Comparison of ENCODE assay signal across 15 mouse cellular contexts in genomic region chr1:191992040-191992780, GRCm38 (mm10). TPM values are rescaled to one million over a fixed set of nuclear protein-coding genes. Genes with fewer than 3 reads are reported as not detected.
DNase-seq lines count a peak whose midpoint lies in the region; ATAC-seq and TF ChIP-seq lines count a peak whose summit lies in the region.
"Had no signal": no experiment of that assay in that cellular context is flagged by ENCODE, and none has a peak within 500 bp of the region (broad histone marks: within the 10 kb centered on the region; RNA-seq: fewer than 3 reads in every experiment).

No protein-coding gene starts in this region.

- H3K9me3 ChIP-seq in forebrain, embryonic 11.5 days (ENCODE audit: control insufficient read depth, low read length): no peaks in the 10 kb centered on the region
- H3K9me3 ChIP-seq in forebrain, embryonic 15.5 days: no peaks in the 10 kb centered on the region
- H3K9me3 ChIP-seq in hindbrain, postnatal 0 days (ENCODE audit: low read length): no peaks in the 10 kb centered on the region
- H3K9me3 ChIP-seq in hindbrain, embryonic 10.5 days: no peaks in the 10 kb centered on the region
- no peaks in the 10 kb centered on the region for H3K9me3 ChIP-seq in neural tube, embryonic 13.5 days
- no peaks in the 10 kb centered on the region for H3K9me3 ChIP-seq in neural tube, embryonic 15.5 days (replicated peaks)
- H3K9me3 ChIP-seq: embryonic facial prominence, embryonic 15.5 days; stomach, embryonic 15.5 days had no signal

- H3K4me2 ChIP-seq in forebrain, embryonic 11.5 days (ENCODE audit: low read depth, low read length, severe bottlenecking): no peak overlapping the region
- H3K4me2 ChIP-seq in forebrain, embryonic 15.5 days (replicated peaks): no peak overlapping the region
- H3K4me2 ChIP-seq in hindbrain, postnatal 0 days (ENCODE audit: low read depth, low read length): no peak overlapping the region
- no peak overlapping the region for H3K4me2 ChIP-seq in neural tube, embryonic 13.5 days
- H3K4me2 ChIP-seq in neural tube, embryonic 15.5 days: no peak overlapping the region
- H3K4me2 ChIP-seq: embryonic facial prominence, embryonic 15.5 days; stomach, embryonic 15.5 days had no signal

- no peak for ATAC-seq in forebrain, embryonic 11.5 days (replicated peaks; ENCODE audit: low FRiP score)
- ATAC-seq in forebrain, embryonic 15.5 days (replicated peaks): no peak
- peak; percentile 82 for ATAC-seq in hindbrain, postnatal 0 days
- ATAC-seq in neural tube, embryonic 13.5 days (ENCODE audit: low read depth): no peak
- peak; percentile 42; the same call in 1 of the 2 replicates for ATAC-seq in neural tube, embryonic 15.5 days (ENCODE audit: low FRiP score)
- ATAC-seq: liver, postnatal 0 days had no signal

- TF ChIP-seq CTCF in hindbrain, postnatal 0 days (IDR thresholded peaks at IDR 0.05; ENCODE audit: low read depth): no peak

- no peak overlapping the region for H3K4me3 ChIP-seq in forebrain, embryonic 11.5 days (ENCODE audit: low read depth, low read length)
- no peak overlapping the region for H3K4me3 ChIP-seq in forebrain, embryonic 15.5 days
- no peak overlapping the region for H3K4me3 ChIP-seq in hindbrain, postnatal 0 days (ENCODE audit: low read length)
- no peak overlapping the region for H3K4me3 ChIP-seq in hindbrain, embryonic 10.5 days
- no peak overlapping the region for H3K4me3 ChIP-seq in neural tube, embryonic 13.5 days
- H3K4me3 ChIP-seq in neural tube, embryonic 15.5 days (replicated peaks): no peak overlapping the region
- H3K4me3 ChIP-seq: embryonic facial prominence, embryonic 15.5 days; stomach, embryonic 15.5 days had no signal

- H3K27ac ChIP-seq in forebrain, embryonic 11.5 days (ENCODE audit: low read depth, low read length): no peak overlapping the region
- H3K27ac ChIP-seq in forebrain, embryonic 15.5 days (replicated peaks): no peak overlapping the region
- H3K27ac ChIP-seq in hindbrain, postnatal 0 days: peak overlapping the region; percentile 45
- no peak overlapping the region for H3K27ac ChIP-seq in hindbrain, embryonic 10.5 days
- H3K27ac ChIP-seq in neural tube, embryonic 13.5 days (replicated peaks): 0 out of 2 replicates have a peak overlapping the region, but pooled peaks have one; percentile 13
- peak overlapping the region; percentile 37; the same call in 1 of the 2 replicates for H3K27ac ChIP-seq in neural tube, embryonic 15.5 days (replicated peaks)
- H3K27ac ChIP-seq: embryonic facial prominence, embryonic 15.5 days; stomach, embryonic 15.5 days had no signal

- peak; percentile 37 for DNase-seq in forebrain, embryonic 11.5 days (ENCODE audit: low spot score)
- peak; percentile 56 for DNase-seq in hindbrain, postnatal 0 days (ENCODE audit: low spot score)
- no peak for DNase-seq in hindbrain, embryonic 10.5 days (ENCODE audit: low spot score)
- DNase-seq in neural tube, embryonic 10.5 days (ENCODE audit: extremely low spot score, low spot score): no peak
- no peak for DNase-seq in thymus, postnatal 10 days (ENCODE audit: low spot score in 2 of 2)
- DNase-seq: cerebellum, adult 9-11 months; kidney, adult 11 months; liver, postnatal 0 days; retina, postnatal 1 day had no signal

- H3K27me3 ChIP-seq in forebrain, embryonic 11.5 days (ENCODE audit: control insufficient read depth, insufficient read depth, low read length): no peaks in the 10 kb centered on the region
- H3K27me3 ChIP-seq in forebrain, embryonic 15.5 days: no peaks in the 10 kb centered on the region
- no peaks in the 10 kb centered on the region for H3K27me3 ChIP-seq in hindbrain, postnatal 0 days (ENCODE audit: insufficient read depth, low read length)
- H3K27me3 ChIP-seq in hindbrain, embryonic 10.5 days (ENCODE audit: insufficient read depth, poor library complexity, severe bottlenecking): no peaks in the 10 kb centered on the region
- no peaks in the 10 kb centered on the region for H3K27me3 ChIP-seq in neural tube, embryonic 13.5 days
- H3K27me3 ChIP-seq in neural tube, embryonic 15.5 days (replicated peaks): no peaks in the 10 kb centered on the region
- H3K27me3 ChIP-seq: embryonic facial prominence, embryonic 15.5 days; stomach, embryonic 15.5 days had no signal

- H3K4me1 ChIP-seq in forebrain, embryonic 11.5 days (replicated peaks; ENCODE audit: control insufficient read depth, insufficient read depth, low read length): no peaks in the 10 kb centered on the region
- peaks cover 10% of the 10 kb centered on the region; the same call in 1 of the 2 replicates for H3K4me1 ChIP-seq in forebrain, embryonic 15.5 days
- H3K4me1 ChIP-seq in hindbrain, postnatal 0 days (ENCODE audit: insufficient read depth, low read length): no peaks in the 10 kb centered on the region; the same call in 1 of the 2 replicates
- H3K4me1 ChIP-seq in hindbrain, embryonic 10.5 days (replicated peaks): peaks cover 7% of the 10 kb centered on the region
- H3K4me1 ChIP-seq in neural tube, embryonic 13.5 days (replicated peaks): peaks cover 15% of the 10 kb centered on the region
- H3K4me1 ChIP-seq in neural tube, embryonic 15.5 days: peaks cover 8% of the 10 kb centered on the region; the same call in 1 of the 2 replicates
- H3K4me1 ChIP-seq: stomach, embryonic 15.5 days had no signal

- 78% methylated on average over 7 of the region's 7 CpGs for WGBS in forebrain, embryonic 11.5 days
- WGBS in forebrain, embryonic 15.5 days: 78% methylated on average over 7 of the region's 7 CpGs
- WGBS in hindbrain, postnatal 0 days: 64% methylated on average over 7 of the region's 7 CpGs
- WGBS in hindbrain, embryonic 10.5 days: 71% methylated on average over 7 of the region's 7 CpGs
- 80% methylated on average over 7 of the region's 7 CpGs for WGBS in neural tube, embryonic 13.5 days
- 77% methylated on average over 7 of the region's 7 CpGs for WGBS in neural tube, embryonic 15.5 days

- no peak overlapping the region for H3K9ac ChIP-seq in forebrain, embryonic 11.5 days (ENCODE audit: low read length)
- H3K9ac ChIP-seq in forebrain, embryonic 15.5 days (replicated peaks): no peak overlapping the region
- H3K9ac ChIP-seq in hindbrain, postnatal 0 days (replicated peaks; ENCODE audit: low read length): no peak overlapping the region
- H3K9ac ChIP-seq in neural tube, embryonic 13.5 days: 0 out of 2 replicates have a peak overlapping the region, but pooled peaks have one; percentile 8
- H3K9ac ChIP-seq in neural tube, embryonic 15.5 days (replicated peaks): no peak overlapping the region
- H3K9ac ChIP-seq: embryonic facial prominence, embryonic 15.5 days; liver, postnatal 0 days; stomach, embryonic 15.5 days had no signal

- no peaks in the 10 kb centered on the region for H3K36me3 ChIP-seq in forebrain, embryonic 11.5 days (ENCODE audit: control insufficient read depth, insufficient read depth, low read length)
- no peaks in the 10 kb centered on the region for H3K36me3 ChIP-seq in forebrain, embryonic 15.5 days
- no peaks in the 10 kb centered on the region for H3K36me3 ChIP-seq in hindbrain, postnatal 0 days (ENCODE audit: insufficient read depth, low read length)
- H3K36me3 ChIP-seq in hindbrain, embryonic 10.5 days: no peaks in the 10 kb centered on the region
- no peaks in the 10 kb centered on the region for H3K36me3 ChIP-seq in neural tube, embryonic 13.5 days
- no peaks in the 10 kb centered on the region for H3K36me3 ChIP-seq in neural tube, embryonic 15.5 days

RNA-seq across cellular contexts. Expression of gene Rd3, which starts 15.0 kb away (rescaled TPM):
- 0.92 and 1.6 TPM in 2 replicates for polyA plus RNA-seq in forebrain, embryonic 11.5 days (2014; fragmentation: Nextera tagmentation; extraction: Ambion mirVana)
- polyA plus RNA-seq in forebrain, embryonic 15.5 days (2015; fragmentation: Nextera tagmentation; extraction: Ambion mirVana): 0.96 and 3.1 TPM in 2 replicates
- 1.8 and 2.2 TPM in 2 replicates for total RNA-seq in hindbrain, postnatal 0 days (2014; rRNA removed)
- 2.6 and 3.0 TPM in 2 replicates for polyA plus RNA-seq in hindbrain, postnatal 0 days (2015; fragmentation: Nextera tagmentation; extraction: Ambion mirVana)
- 1.1 and 2.9 TPM in 2 replicates for polyA plus RNA-seq in hindbrain, embryonic 10.5 days (2016; fragmentation: Nextera tagmentation; extraction: Ambion mirVana)
- 12.4 and 16.1 TPM in 2 replicates for polyA plus RNA-seq in neural tube, embryonic 13.5 days (2015; fragmentation: Nextera tagmentation; extraction: Ambion mirVana)
- 1.9 and 2.1 TPM in 2 replicates for polyA plus RNA-seq in neural tube, embryonic 15.5 days (2015; fragmentation: Nextera tagmentation; extraction: Ambion mirVana)
- polyA plus RNA-seq: C2C12 had no signal

Comparison
In these comparisons a context has a peak if more than half of its experiments do, and no peak if none do; other contexts are left out.
1. ATAC-seq: peak in hindbrain, postnatal 0 days (single experiment) and neural tube, embryonic 15.5 days (single experiment); none in forebrain, embryonic 11.5 days (single experiment), forebrain, embryonic 15.5 days (single experiment) and neural tube, embryonic 13.5 days (single experiment).
2. DNase-seq: peak in forebrain, embryonic 11.5 days (single experiment) and hindbrain, postnatal 0 days (single experiment); none in hindbrain, embryonic 10.5 days (single experiment), neural tube, embryonic 10.5 days (single experiment) and thymus, postnatal 10 days (0 of 2).
3. H3K27ac ChIP-seq: peak in hindbrain, postnatal 0 days (single experiment), neural tube, embryonic 13.5 days (single experiment) and neural tube, embryonic 15.5 days (single experiment); none in forebrain, embryonic 11.5 days (single experiment), forebrain, embryonic 15.5 days (single experiment) and hindbrain, embryonic 10.5 days (single experiment).